Mouse (Mus musculus): ENCODE measurements at regions not wholly inside any gene's neighbourhood (a gene's known extent, or its start where the extent isn't known, plus 50 kb on each side); places are given as distances from the start of the nearest gene placed in this dataset.
"Not testable (repeated sequence)": the region's sequence is repeated elsewhere in the genome, so short reads cannot be mapped to it uniquely, and the experiment has no call there.

DNA sequence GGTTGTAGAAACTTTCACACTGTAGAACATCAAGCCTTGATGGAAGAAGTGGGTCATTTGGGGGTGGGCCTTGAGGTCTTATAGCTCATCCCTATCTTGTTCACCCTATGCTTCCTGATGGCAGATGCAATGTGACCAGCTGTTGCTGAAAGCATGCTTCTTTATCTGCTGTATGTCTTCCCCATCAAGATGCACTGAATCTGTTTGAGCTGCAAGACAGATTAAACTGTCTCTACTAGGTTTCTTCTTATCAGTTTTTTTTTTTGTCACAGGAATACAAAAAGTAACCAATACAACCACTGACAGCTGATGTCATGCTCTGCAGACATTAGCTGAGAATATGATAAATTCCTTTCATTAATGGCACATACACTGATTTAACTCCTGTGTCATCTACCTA is 505.0 kb upstream of the Fam160b2 start:
- DNase-seq (ENCODE audit: low read depth), result no peak

DNA sequence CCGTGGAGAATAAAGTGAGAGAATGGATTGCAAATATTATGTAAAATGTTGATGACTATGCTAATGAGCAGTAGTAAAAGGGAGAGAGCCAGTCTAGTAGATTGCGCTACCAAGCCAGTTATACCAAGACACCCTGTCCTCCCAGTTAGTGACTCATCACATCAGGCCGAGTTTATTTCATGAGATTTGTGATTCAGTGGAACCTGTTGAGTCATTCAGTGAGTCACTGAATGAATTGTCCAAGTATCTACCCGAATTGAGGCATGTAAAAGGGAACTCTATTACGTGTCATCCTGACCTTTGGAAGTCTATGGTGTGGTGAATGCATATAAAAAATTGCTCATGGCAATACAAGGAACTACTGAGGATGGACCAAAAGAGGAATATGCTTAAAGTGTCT is 504.3 kb upstream of the Fam160b2 start:
- peak; percentile 87 for DNase-seq (ENCODE audit: low read depth)

DNA sequence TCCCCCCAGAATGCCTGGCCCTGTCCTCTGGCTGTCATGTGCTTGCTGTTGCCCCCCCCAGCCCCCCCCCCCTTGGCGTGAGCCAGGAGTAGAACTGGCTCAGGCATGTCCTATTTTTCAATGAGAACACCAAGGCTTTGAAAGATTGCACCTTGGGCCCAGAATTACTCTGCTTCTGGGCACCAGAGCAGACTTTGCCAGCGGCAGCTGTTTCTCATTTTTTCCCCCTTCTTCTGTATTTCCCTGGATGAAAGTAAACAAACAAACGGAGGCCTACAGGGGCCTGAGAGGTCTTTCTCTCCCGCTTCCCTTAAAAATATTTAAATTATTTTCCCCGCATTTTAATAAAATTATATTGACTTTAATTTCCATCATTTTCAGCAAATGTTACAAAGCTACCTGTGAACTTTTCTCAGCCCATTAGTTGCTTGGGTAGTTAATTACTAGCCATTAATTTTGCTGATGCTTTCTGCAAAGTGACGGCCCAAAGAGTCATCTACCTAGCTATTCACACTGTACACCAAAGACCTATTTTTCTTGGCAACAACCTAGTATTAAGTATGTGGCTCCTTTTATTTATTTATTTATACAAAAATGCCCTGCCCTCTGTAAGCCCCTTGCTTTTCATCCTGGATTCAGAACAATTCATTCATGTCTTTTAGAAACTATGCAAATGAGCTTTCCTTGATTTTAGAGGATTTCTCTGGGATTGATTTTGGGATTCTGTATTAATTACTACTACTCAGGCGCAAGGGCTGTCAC is 496.2 kb upstream of the Fam160b2 start:
- DNase-seq (ENCODE audit: low read depth), result no peak

DNA sequence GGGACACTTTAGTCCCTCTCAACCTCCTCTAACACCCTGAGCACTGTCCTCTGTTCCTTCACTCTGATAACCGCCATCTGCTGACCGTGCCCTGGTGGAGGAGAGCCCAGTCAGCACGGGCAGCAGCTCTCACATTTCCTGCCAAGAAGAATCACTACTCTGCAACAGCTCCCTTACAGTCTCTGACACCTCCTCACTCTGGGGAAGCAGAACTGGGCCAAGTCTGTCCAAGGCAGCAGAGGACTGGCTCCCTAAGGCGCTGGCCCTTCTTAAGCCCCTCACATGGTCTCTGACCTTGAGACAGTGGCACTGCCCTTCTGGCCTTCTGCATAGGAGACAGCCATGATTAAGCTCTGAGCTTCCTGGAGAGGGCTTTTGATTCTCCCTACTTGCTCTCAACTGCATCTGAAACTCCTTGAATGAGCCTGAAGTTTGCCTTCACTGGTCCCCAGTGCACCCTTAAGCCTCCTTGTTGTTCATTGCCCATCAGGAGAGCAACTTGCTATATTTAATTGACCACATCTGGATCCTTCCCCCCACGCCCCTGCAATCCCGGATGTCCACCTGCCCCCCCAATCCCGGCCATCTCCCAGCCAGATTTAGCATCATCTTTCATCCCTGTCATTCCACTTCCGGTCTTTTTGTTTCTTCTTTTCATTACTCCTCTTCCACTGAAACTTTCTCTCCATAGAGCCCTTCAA is 493.1 kb upstream of the Fam160b2 start:
- DNase-seq (ENCODE audit: low read depth), result peak; percentile 5

DNA sequence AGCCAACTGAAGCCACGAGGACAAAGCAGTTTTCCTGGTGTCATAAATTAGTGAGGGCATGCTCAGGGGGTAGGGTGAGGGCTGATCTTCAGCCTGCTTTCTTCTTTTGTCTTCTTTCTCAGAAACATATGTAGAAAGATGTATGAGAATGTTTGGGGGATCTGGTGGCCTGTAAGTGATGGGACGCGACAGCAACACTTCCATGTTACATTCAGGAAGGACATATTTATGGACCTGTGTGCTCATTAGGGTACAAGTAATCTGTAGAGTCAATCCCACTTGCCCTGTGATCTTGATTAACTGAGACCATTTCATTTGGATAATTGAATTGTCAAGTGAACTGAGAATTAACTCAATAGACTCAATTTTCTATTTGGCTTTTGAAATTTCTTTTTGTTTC is 486.1 kb upstream of the Fam160b2 start:
- DNase-seq (ENCODE audit: low read depth), result no peak

DNA sequence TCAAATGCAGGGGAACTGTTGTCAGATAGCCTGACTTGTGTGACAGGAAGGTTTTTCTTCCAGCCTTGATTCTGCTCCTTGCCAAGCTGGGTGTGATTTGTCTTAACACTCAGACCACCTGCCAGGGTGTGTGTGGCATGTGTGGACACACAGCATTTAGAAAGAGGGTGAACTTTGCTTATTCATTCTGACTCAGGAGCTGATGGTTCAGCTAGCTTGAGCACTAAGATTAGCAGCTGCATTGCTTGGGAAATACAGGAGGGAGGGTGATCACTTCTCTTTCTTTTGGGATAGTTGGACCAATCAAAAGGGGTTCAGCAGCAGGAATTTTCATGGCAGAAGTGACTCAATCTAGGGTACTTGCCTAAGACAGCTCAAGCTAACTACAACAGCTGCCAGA is 482.7 kb upstream of the Fam160b2 start:
- DNase-seq (ENCODE audit: low read depth), result peak; percentile 58

DNA sequence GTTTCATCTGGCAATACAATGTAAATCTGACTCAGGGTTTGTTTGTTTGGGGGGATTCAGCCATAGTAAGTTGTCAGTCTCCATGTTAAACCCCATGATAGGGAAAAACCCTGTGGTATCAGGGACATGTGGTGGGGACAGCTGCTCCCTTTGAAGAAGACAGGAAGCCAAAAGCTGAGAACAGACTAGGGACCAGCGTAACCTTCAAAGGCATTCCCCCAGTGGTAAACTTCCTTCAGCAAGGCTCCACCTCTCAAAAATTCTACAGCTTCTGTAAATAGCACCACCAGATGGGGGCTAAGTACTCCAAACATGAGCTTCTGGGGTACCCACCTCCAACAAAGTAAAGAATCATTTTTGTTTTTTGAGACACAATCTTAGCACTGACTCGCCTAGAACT is 476.0 kb upstream of the Fam160b2 start:
- DNase-seq (ENCODE audit: low read depth), result no peak

DNA sequence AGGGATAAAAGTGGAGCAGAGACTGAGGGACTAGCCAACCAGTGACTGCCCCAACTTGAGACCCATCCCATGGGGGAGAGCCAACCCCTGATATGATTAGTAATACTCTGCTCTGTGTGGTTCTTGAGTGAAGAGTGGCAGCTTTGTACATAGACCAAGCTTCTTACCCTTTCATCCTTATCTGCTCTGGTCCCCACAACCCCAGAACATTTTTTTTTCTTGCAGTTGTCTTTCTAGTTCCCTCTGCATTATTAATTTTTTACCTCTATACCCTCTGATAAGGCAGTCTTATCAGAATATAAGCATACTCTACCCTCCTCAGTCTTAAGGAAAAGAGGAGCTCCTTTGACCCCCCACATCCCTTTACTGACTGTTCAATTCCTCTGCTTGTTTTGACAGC is 474.4 kb upstream of the Fam160b2 start:
- no peak for DNase-seq (ENCODE audit: low read depth)

DNA sequence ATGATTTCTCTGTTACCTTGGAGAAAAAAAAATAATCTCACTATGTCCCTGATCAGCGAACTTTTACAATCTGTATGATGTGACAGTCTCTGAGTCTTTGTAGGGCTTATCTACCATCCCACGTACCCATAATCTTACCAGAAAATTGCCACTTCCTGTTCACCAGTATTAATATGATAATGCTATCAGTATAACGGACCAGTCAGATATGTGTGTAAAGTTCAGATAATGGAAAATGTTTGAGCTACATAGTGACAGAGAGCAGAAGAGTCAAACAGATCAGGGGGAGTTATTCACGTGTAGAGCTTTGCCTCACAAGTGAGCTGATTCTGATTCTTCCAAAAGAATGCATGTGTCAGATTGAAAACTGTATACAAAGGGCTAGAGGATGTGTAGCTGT is 466.0 kb upstream of the Fam160b2 start:
- DNase-seq (ENCODE audit: low read depth), result no peak

DNA sequence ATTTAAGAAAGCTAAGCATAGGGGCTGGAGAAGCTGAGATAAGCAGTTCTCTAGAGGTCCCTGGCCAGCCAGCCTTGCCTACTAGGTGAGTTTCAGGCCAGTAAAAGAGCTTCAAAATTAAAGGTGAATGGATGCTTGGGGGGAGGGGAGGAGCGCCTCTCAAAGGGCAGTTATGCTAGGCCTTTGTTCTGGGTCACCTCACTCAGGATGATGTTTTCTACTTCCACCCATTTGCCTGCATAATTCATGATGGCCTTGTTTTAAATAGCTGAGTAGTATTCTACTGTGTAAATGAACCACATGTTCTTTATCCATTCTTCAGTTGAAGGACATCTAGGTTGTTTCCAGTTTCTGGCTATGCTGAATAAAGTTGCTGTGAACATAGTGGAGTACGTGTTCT is 457.0 kb upstream of the Fam160b2 start:
- no peak for DNase-seq (ENCODE audit: low read depth)

DNA sequence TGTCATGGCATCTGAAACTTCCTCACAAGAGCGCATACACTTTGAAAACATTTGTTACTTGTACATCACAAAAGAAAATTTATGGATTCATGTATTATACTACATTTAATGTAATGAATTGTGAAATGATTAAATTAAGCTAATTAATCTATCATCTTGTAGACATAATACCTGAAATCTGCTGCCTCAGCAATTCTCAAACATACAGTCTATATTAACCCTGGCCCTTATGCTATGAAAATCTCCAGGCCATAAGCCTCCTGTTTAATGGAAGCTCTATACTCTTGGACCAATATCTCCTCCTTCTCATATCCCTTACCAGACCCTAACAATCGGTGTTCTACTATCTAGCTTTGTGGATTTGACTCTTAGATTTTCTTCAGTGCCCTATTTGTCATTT is 455.8 kb upstream of the Fam160b2 start:
- DNase-seq (ENCODE audit: low read depth), result no peak

DNA sequence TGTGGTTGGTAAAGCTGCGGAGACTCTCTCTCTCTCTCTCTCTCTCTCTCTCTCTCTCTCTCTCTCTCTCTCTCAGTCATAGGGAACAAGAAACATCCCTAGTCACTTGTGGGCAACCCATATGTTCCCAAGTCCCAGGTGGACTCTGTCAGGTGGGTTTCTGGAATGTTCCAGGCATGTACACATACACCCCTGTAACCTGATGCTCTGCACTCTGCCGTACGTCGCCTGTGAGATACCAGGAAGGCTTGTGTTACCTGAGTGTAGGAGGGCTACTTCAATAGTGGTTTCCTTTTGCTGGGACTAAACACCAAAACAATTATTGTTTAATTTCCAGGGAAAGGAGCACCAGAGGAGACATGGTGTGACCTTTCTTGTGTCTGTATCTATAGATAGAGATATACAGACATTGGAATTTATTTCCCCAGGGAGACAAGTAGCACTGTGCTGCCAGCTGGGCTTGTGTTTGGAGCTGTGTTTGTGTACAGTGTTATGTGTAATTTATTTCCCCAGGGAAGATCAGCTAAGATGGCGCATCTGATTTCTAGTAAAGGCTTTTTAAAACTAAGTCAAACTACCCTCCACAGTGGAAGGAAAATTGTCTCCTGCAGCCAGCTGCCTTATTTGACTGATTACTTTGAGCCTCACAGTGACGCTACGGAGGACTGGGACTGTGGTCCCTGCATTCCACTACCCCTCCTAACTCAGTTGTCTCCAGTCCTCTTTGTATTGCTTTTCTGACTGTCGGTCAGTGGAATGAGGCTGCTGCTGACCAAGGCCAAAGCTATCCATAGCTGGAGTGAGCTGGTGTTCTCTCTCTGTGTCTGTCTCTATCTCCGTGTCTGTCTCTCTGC is 454.4 kb upstream of the Fam160b2 start:
- DNase-seq (ENCODE audit: low read depth), result no peak

DNA sequence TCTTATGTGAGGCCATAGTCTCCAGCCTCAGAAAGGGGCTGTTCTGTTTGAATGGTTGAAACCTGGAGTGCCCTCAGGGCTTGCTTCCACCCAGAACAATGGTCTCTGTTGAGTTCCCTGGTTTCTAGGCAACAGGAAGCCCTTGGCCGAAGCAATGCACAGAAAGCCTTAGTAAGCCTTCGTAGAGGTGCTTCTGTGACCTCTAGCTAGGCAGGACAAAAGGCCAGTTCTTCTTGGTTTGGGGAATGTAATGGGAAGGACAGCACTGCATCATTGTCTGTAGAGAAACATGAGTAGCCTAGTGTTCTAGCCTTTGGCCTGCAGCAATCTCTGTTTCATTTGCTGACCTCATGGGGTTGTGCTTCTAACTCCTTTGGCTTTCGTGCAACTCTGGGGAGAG is 447.5 kb upstream of the Fam160b2 start:
- no peak for DNase-seq (ENCODE audit: low read depth)

DNA sequence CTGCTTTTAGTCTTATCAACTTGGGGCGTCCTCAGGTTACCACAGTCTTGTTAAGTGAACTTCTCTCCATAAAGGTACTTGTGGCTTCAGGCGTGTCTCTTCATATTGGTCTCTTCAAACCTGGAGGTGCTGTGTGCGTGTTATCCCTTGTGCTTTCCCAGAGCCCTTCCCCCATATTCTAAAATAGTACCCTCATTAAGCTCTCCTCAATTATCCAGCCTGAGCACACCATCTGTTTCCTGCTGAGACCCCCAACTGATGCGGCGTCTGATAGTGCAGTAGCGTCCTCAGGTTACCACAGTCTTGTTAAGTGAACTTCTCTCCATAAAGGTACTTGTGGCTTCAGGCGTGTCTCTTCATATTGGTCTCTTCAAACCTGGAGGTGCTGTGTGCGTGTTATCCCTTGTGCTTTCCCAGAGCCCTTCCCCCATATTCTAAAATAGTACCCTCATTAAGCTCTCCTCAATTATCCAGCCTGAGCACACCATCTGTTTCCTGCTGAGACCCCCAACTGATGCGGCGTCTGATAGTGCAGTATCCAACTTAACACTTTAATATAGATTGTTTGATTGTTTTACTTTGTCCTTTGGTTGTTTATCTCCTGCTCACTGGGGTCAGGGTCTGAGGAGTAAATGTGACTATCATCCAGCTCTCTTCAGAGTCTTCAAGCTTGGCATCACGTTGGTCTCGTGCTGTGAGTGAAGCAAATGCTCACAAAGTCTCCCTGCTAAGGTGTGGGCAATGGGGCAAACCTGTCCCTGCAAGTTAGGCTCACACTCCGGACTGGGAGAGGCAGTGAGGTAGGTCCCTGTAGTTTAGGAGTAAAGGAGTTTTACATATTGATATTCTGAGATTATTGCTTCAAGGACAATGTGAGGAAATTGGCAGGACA is 444.5 kb upstream of the Fam160b2 start:
- not testable (repeated sequence) for DNase-seq (ENCODE audit: low read depth)

DNA sequence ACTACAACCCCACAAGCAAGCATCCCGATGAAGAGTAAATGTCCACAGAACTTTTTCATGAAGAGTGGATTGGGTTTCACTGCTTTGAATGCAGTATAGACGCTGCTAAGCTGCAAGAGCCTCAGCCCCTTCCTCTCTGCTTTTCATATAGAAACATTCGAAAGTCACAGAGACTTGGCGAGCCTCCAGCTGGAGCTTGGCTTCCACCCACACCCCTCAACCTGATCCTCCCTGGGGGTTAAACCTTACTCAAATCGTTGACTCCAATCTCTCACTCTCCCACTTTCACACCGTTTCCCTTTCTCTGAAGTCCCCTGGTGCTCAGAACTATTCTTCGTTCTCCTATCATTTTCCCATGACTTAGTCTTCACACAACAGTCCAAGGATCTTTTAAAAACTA is 437.0 kb upstream of the Fam160b2 start:
- DNase-seq (ENCODE audit: low read depth), result peak; percentile 32

DNA sequence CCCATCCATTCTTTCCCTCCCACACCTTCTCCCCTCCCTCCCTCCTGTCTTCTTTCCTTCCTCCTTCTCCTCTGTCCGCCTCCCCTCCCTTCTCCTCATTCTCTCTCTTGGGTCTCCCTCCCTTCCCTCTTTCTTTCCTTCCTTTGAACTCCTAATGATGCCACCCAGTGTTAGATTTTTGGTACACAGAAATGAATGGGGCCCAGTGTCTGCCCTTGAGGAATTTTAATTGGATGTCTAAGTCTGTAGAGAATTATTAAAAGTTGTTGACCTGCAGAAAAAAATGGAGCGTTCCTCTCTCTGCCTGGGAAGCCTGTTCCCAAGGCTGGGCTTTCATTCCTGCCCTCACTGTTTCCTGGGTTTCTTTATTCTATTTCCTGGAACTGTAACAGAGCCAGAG is 434.0 kb upstream of the Fam160b2 start:
- no peak for DNase-seq (ENCODE audit: low read depth)

DNA sequence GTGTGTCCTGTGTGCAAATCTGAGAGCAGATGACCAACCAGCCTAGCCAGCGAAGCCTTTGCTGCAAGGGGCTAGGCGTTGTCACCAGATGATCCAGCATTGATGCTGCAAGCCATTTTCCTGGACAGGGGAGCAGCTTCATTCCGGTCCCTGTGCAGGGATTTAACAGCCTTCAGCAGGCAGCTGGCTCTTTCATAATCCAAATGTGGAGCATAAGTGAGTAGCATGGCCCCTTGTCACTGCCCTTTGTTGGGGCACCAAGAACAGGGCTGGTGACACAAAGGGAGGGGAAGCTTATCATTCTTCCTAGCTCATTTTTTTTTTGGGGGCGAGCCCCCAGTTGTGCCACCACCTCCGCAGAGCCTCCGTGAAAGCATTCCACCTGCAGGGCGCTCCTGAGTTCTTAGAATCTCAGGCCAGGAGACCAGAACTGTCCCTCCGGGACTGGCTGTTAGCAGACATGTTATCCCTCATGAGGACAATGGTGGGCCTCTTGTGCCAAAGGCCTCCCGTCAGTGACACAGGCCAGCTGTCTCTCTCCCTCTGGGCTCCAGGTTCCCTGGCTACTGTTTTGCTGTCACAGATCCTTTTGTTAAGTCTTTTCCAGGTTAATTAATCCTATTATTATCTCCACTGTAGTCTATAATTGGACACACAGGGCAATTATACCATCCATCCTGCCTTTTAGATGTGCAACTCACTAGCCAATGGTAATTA is 430.7 kb upstream of the Fam160b2 start:
- no peak for DNase-seq (ENCODE audit: low read depth)
